In genomic region chr3:94601959-94602358, GRCm38 (mm10) we compare ENCODE assay signal across 10 mouse cellular contexts. TPM values are rescaled to one million over a fixed set of nuclear protein-coding genes. Genes with fewer than 3 reads are reported as not detected.
DNase-seq lines count a peak whose midpoint lies in the region; ATAC-seq and TF ChIP-seq lines count a peak whose summit lies in the region.
"Had no signal": no experiment of that assay in that cellular context is flagged by ENCODE, and none has a peak within 500 bp of the region (broad histone marks: within the 10 kb centered on the region; RNA-seq: fewer than 3 reads in every experiment).

No protein-coding gene starts in this region.

- H3K9me3 ChIP-seq in kidney, embryonic 16.5 days (ENCODE audit: low read length), result no peaks in the 10 kb centered on the region
- no peaks in the 10 kb centered on the region for H3K9me3 ChIP-seq in ES-E14 (ENCODE audit: control insufficient read depth, insufficient read depth, low read depth, low read length)
- no peaks in the 10 kb centered on the region for H3K9me3 ChIP-seq in midbrain, embryonic 14.5 days (ENCODE audit: control insufficient read depth, low read length)
- H3K9me3 ChIP-seq: embryonic facial prominence, embryonic 13.5 days; liver, embryonic 15.5 days had no signal

- H3K27me3 ChIP-seq in kidney, embryonic 16.5 days (ENCODE audit: insufficient read depth, low read length), result no peaks in the 10 kb centered on the region
- no peaks in the 10 kb centered on the region for H3K27me3 ChIP-seq in midbrain, embryonic 14.5 days (ENCODE audit: control insufficient read depth, insufficient read depth, low read length)
- H3K27me3 ChIP-seq: embryonic facial prominence, embryonic 13.5 days; liver, embryonic 15.5 days had no signal

- 9% methylated on average over 4 of the region's 4 CpGs for WGBS in kidney, embryonic 16.5 days
- 3% methylated on average over 4 of the region's 4 CpGs for WGBS in midbrain, embryonic 14.5 days

- H3K9ac ChIP-seq in kidney, embryonic 16.5 days (replicated peaks; ENCODE audit: low read length), result no peak overlapping the region
- no peak overlapping the region for H3K9ac ChIP-seq in ES-E14 (ENCODE audit: insufficient read depth, low read depth, low read length, poor library complexity, severe bottlenecking)
- no peak overlapping the region for H3K9ac ChIP-seq in midbrain, embryonic 14.5 days (replicated peaks; ENCODE audit: low read length)
- H3K9ac ChIP-seq: embryonic facial prominence, embryonic 13.5 days; liver, embryonic 15.5 days had no signal

- no peak for ATAC-seq in kidney, embryonic 16.5 days (ENCODE audit: low FRiP score, low TSS enrichment)
- ATAC-seq in midbrain, embryonic 14.5 days (ENCODE audit: low FRiP score, low TSS enrichment), result no peak

- no peaks in the 10 kb centered on the region for H3K36me3 ChIP-seq in kidney, embryonic 16.5 days (ENCODE audit: insufficient read depth, low read length)
- H3K36me3 ChIP-seq in ES-E14 (ENCODE audit: control insufficient read depth, insufficient read depth, low read length, poor library complexity, severe bottlenecking), result no peaks in the 10 kb centered on the region
- H3K36me3 ChIP-seq in midbrain, embryonic 14.5 days (ENCODE audit: control insufficient read depth, insufficient read depth, low read length), result no peaks in the 10 kb centered on the region
- H3K36me3 ChIP-seq: embryonic facial prominence, embryonic 13.5 days; liver, embryonic 15.5 days had no signal

- in situ Hi-C loops in ES-E14 (cut with MboI; ENCODE audit: low sequenced_read_pairs in 2 of 2, unreplicated experiment in 2 of 2), result no loop called here

- no peaks in the 10 kb centered on the region for H3K4me1 ChIP-seq in kidney, embryonic 16.5 days (ENCODE audit: insufficient read depth, low read length)
- peaks cover 0 to 5% of the 10 kb centered on the region in 2 experiments; a peak in 1 of 4 replicates for H3K4me1 ChIP-seq in ES-E14 (ENCODE audit: control insufficient read depth in 2 of 2, insufficient read depth in 2 of 2, low read length in 2 of 2, poor library complexity in 1 of 2)
- no peaks in the 10 kb centered on the region for H3K4me1 ChIP-seq in midbrain, embryonic 14.5 days (ENCODE audit: control insufficient read depth, insufficient read depth, low read length)
- H3K4me1 ChIP-seq: embryonic facial prominence, embryonic 13.5 days had no signal

- no peak overlapping the region for H3K27ac ChIP-seq in kidney, embryonic 16.5 days (ENCODE audit: low read length)
- no peak overlapping the region for H3K27ac ChIP-seq in ES-E14 (ENCODE audit: insufficient read depth, low read depth, low read length, poor library complexity, severe bottlenecking)
- H3K27ac ChIP-seq in midbrain, embryonic 14.5 days (replicated peaks; ENCODE audit: low read depth, low read length), result no peak overlapping the region
- H3K27ac ChIP-seq: embryonic facial prominence, embryonic 13.5 days; liver, embryonic 15.5 days had no signal

- no peak overlapping the region for H3K4me3 ChIP-seq in kidney, embryonic 16.5 days (ENCODE audit: low read length)
- H3K4me3 ChIP-seq in ES-E14 (ENCODE audit: insufficient read depth in 1 of 2, low read depth in 1 of 2, low read length in 2 of 2, poor library complexity in 1 of 2, severe bottlenecking in 1 of 2), result no peak overlapping the region
- no peak overlapping the region for H3K4me3 ChIP-seq in midbrain, embryonic 14.5 days (replicated peaks; ENCODE audit: low read depth, low read length)
- H3K4me3 ChIP-seq: embryonic facial prominence, embryonic 13.5 days; liver, embryonic 15.5 days had no signal

- peak; percentile 37 for DNase-seq in kidney, adult 11 months
- no peak for DNase-seq in ES-E14 (ENCODE audit: low read depth, low spot score)
- DNase-seq in cerebellum, adult 8-10 months, result peak; percentile 65
- DNase-seq in gastrocnemius, postnatal 10 days, result peak; percentile 59
- peak; percentile 22 for DNase-seq in layer of hippocampus, adult 9-11 months
- DNase-seq in midbrain, embryonic 14.5 days, result peak; percentile 86
- DNase-seq in thymus, postnatal 14 days, result peak; percentile 67

- no peak overlapping the region for H3K4me2 ChIP-seq in kidney, embryonic 16.5 days (replicated peaks; ENCODE audit: low read depth, low read length)
- no peak overlapping the region for H3K4me2 ChIP-seq in midbrain, embryonic 14.5 days (ENCODE audit: low read length)
- H3K4me2 ChIP-seq: embryonic facial prominence, embryonic 13.5 days; liver, embryonic 15.5 days had no signal

TF ChIP-seq in ES-E14, 5 proteins besides CTCF, POLR2A, EP300 and RAD21:
- no peak for TF ChIP-seq ZNF384 (IDR thresholded peaks at IDR 0.05; ENCODE audit: low read depth, low read length)
- TF ChIP-seq ZC3H11A (IDR thresholded peaks at IDR 0.05; ENCODE audit: borderline replicate concordance, low read depth, low read length), result 0 out of 2 replicates have a peak, but pooled peaks have one; percentile 13

RNA-seq across cellular contexts. Expression of gene Snx27, which starts 19.4 kb away (rescaled TPM):
- polyA plus RNA-seq in kidney, embryonic 16.5 days (2015; fragmentation: Nextera tagmentation; extraction: Ambion mirVana), result 43.0 and 54.6 TPM in 2 replicates
- total RNA-seq in ES-E14 (2012; rRNA removed), result 29.1 and 33.1 TPM in 2 replicates
- 10 to 100 TPM; 29.5 to 37.1 TPM for total RNA-seq in gastrocnemius, postnatal 10 days (2021)
- 66.8 and 71.0 TPM in 2 replicates for polyA plus RNA-seq in midbrain, embryonic 14.5 days (2014; fragmentation: Nextera tagmentation; extraction: Ambion mirVana)

RNA-seq across cellular contexts. Expression of gene Gm10972, which starts 41.0 kb away (rescaled TPM):
- not detected in 2 replicates for polyA plus RNA-seq in kidney, embryonic 16.5 days (2015; fragmentation: Nextera tagmentation; extraction: Ambion mirVana)
- total RNA-seq in ES-E14 (2012; rRNA removed), result not detected in 2 replicates
- total RNA-seq in gastrocnemius, postnatal 10 days (2021), result not detected
- not detected in 2 replicates for polyA plus RNA-seq in midbrain, embryonic 14.5 days (2014; fragmentation: Nextera tagmentation; extraction: Ambion mirVana)
- polyA plus RNA-seq: embryonic facial prominence, embryonic 13.5 days; liver, embryonic 15.5 days had no signal

RNA-seq across cellular contexts. Expression of gene Tuft1, which starts 56.7 kb away (rescaled TPM):
- 9.7 TPM in 2 replicates for polyA plus RNA-seq in kidney, embryonic 16.5 days (2015; fragmentation: Nextera tagmentation; extraction: Ambion mirVana)
- total RNA-seq in ES-E14 (2012; rRNA removed), result 6.7 and 7.5 TPM in 2 replicates
- total RNA-seq in gastrocnemius, postnatal 10 days (2021), result 1 to 10 TPM; 1.1 to 1.2 TPM
- 5.2 and 5.6 TPM in 2 replicates for polyA plus RNA-seq in midbrain, embryonic 14.5 days (2014; fragmentation: Nextera tagmentation; extraction: Ambion mirVana)
